Mouse (Mus musculus) forebrain, embryonic 12.5 days (tissue): ENCODE data around the gene Gm10638. TPM values are rescaled to one million over a fixed set of nuclear protein-coding genes. Genes with fewer than 3 reads are reported as not detected.

ENCODE experiments used
- ATAC-seq: fragments of 200-750 bp; cut with Nextera tagmentation; 2 replicates; pipeline ENCODE4 v1.8.0; 2017; ENCODE audit warnings: moderate TSS enrichment; ENCODE audit not compliant: low FRiP score
- H3K27ac ChIP-seq: fragments of 300-500 bp; sonication (generic); 2 replicates; pipeline ENCODE4 v1.5.1; 2016; ENCODE audit warnings: mild to moderate bottlenecking
- H3K27me3 ChIP-seq: fragments of 300-500 bp; sonication (generic); 2 replicates; pipeline ENCODE4 v1.6.1; 2016; ENCODE audit warnings: mild to moderate bottlenecking
- H3K36me3 ChIP-seq: fragments of 300-500 bp; sonication (generic); replicated peaks from 2 replicates; pipeline ENCODE4 v1.6.1; 2016; ENCODE audit warnings: mild to moderate bottlenecking
- H3K4me1 ChIP-seq: fragments of 300-500 bp; sonication (generic); 2 replicates; pipeline ENCODE4 v1.6.1; 2016
- H3K4me2 ChIP-seq: fragments of 300-500 bp; sonication (generic); 2 replicates; pipeline ENCODE4 v1.6.1; 2016; ENCODE audit warnings: mild to moderate bottlenecking, moderate library complexity
- H3K4me3 ChIP-seq: fragments of 300-500 bp; sonication (generic); replicated peaks from 2 replicates; pipeline ENCODE4 v1.5.1; 2016; ENCODE audit warnings: mild to moderate bottlenecking
- H3K9ac ChIP-seq: fragments of 300-500 bp; sonication (generic); 2 replicates; pipeline ENCODE4 v1.6.1; 2016; ENCODE audit warnings: mild to moderate bottlenecking
- H3K9me3 ChIP-seq: fragments of 300-500 bp; sonication (generic); 2 replicates; pipeline ENCODE4 v1.6.1; 2016
- WGBS: fragments of 180-500 bp; shearing (Covaris S2); methylation state at CpG from one replicate; pipeline ENCODE4 v1.1.7; 2016; 5-methylcytosine and 5-hydroxymethylcytosine counted together
- polyA plus RNA-seq: library from polyadenylated mRNA; unstranded; fragments of >200 nt; fragmentation: Nextera tagmentation; extraction: Ambion mirVana; gene quantifications from 2 replicates; pipeline ENCODE4 v1.2.1, GENCODE M21; 2016

The Gm10638 gene
- polyA plus RNA-seq, 1 experiment from 2014 or later: 10.1 TPM

DNA sequence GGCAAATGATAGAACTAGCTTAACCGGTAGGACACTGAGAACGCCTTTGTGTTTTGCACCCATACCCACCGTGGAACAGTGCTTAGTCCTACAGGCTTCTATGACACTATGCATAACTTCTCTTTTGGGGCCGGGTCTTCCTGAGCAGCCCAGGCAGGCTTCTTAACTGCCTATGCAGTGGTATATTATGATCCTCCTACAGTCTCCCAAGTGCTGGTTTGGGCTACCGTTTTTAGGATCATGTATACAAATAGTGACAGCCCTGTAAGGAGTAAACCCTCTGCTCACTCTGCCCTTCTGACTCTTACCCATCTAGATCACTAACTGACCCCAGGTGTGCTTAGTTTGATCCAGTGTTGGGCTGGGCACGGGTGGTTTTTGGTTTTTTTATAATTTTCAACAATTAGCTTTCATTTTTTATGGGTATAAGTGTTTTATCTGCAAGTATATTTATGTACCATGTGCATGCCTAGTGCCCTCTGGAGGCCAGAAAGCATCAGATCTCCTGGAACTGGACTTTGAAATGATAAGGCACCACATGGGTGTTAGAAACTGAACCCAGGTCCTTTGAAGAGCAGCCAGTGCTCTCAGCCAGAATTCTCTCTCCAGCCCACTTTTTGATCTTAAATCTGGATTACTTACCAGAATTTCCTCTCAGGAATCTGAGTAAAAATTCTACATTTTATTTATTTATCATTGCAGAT is 24.6 kb upstream of the Gm10638 start:
- Histone ChIP-seq H3K9ac (no peak overlapping the region), H3K4me1 (no peaks in the 10 kb centered on the region), H3K9me3 (no peaks in the 10 kb centered on the region), H3K4me3 (no peak overlapping the region), H3K36me3 (peaks cover 37% of the 10 kb centered on the region), H3K27ac (no peak overlapping the region), H3K4me2 (no peak overlapping the region), H3K27me3 (no peaks in the 10 kb centered on the region)
- no peak for ATAC-seq
- WGBS: 96% methylated on average over 6 of the region's 6 CpGs

DNA sequence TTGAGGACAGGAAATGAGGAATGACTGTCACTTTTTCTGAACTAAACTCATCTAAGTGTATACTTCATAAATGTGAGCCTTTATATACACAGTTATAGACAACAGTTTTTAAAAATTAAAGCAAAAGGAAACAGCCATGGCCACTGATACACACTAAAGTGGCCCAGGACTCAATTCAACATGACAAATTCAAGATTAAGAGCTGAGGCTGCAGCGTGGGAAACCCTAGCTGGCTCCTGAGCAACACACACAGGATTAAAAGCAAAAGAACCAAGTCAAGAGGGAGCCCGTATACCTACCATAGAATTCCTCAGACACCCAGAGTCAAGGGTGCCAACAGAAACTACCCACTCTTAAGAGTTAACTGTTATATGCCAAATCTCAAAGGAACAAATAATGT is 24.0 kb upstream of the Gm10638 start:
- Histone ChIP-seq H3K9me3 (no peaks in the 10 kb centered on the region), H3K27me3 (no peaks in the 10 kb centered on the region), H3K9ac (no peak overlapping the region), H3K36me3 (peaks cover 35% of the 10 kb centered on the region), H3K27ac (no peak overlapping the region), H3K4me2 (no peak overlapping the region), H3K4me3 (no peak overlapping the region), H3K4me1 (no peaks in the 10 kb centered on the region)
- no peak for ATAC-seq
- 86% methylated on average over 2 of the region's 2 CpGs for WGBS

DNA sequence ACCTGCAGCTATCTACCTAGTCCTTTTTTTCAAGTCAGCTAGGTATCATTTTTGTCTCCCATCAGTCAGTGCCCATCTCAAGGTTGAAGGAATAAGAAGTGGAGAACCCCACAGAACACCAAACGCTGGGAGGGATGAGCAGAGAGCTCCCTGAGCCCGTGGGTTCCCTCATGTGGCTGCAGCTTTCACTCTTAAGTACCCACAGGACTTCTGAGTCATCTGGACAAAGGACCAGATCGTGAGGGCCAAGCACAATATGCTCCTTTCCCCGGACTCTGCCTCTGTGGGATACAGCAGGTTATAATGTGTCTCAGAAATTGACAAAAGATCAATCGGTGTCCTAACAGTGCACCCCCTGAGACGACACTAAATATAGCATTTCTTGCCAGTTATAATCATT is 18.5 kb upstream of the Gm10638 start:
- 76% methylated on average over 6 of the region's 6 CpGs for WGBS

DNA sequence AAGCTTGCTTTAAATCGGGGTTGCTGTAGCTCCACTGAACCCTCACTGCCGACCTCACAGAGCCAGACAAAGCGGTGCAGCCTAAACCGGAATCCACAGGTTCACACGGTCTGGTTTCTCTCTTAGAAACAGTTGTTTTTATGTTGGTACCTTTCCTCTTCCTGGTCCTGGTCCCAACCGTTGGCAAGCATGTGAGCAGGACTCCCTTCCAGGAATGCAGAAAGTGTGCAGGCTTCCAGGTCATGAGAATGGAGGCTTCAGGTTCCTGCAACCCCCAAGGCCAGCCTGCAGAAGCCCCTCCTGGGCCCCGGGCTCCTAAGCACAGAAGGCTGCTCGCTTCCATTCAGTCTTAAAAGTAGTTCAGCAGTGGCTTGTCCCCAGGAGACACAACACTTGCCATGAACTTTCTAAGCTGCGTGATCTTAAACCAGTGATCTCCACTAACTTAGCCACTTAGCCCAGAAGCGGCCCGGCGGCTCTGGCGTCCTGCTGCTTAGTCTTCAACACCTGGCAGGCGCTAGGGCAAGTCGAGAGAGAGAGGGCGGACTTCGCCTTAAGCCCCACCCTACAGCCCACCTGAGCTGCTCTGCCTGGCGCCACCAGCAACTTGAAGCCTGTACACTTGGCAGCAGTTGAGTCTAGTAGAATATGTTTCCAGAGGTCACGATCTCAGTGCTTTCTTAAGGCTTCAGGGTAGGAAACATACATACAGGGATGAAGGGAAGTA is 17.1 kb upstream of the Gm10638 start:
- Histone ChIP-seq H3K27ac (no peak overlapping the region), H3K9ac (no peak overlapping the region), H3K4me1 (peaks cover 20% of the 10 kb centered on the region), H3K4me2 (no peak overlapping the region), H3K36me3 (peaks cover 12% of the 10 kb centered on the region), H3K4me3 (no peak overlapping the region), H3K27me3 (no peaks in the 10 kb centered on the region), H3K9me3 (no peaks in the 10 kb centered on the region)
- ATAC-seq: no peak
- WGBS: 73% methylated on average over 19 of the region's 19 CpGs

More for the DNA sequence above, 18.5 kb upstream of the Gm10638 start:
- H3K4me2 ChIP-seq: no peak overlapping the region
- H3K4me3 ChIP-seq: no peak overlapping the region
- no peak overlapping the region for H3K27ac ChIP-seq
- H3K27me3 ChIP-seq: no peaks in the 10 kb centered on the region
- H3K36me3 ChIP-seq: peaks cover 19% of the 10 kb centered on the region
- ATAC-seq: no peak
- no peak overlapping the region for H3K9ac ChIP-seq
- peaks cover 20% of the 10 kb centered on the region for H3K4me1 ChIP-seq
- H3K9me3 ChIP-seq: no peaks in the 10 kb centered on the region

DNA sequence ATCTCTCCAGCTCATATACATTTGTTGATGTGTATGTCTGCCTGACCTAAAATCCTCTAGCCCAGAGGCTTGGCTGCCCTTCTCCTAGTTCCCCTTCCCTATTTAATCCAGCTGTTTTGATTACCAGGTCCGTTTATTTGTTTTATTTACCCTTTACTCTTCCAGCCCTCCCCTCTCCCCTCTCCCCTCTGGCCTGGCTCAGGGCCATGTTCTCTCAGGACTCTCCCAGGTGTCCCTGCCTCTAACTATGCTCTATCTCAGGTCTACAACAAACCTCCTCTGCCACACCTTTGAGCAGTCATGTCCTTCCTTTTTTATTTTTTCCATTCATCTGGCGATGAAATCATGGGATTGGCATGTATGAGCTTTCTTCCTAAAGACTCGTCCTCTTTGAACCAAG is 15.2 kb upstream of the Gm10638 start:
- H3K4me2 ChIP-seq: no peak overlapping the region
- no peak overlapping the region for H3K4me3 ChIP-seq
- no peak for ATAC-seq
- no peaks in the 10 kb centered on the region for H3K9me3 ChIP-seq
- H3K9ac ChIP-seq: no peak overlapping the region
- no peaks in the 10 kb centered on the region for H3K27me3 ChIP-seq
- 0 out of 2 replicates have a peak overlapping the region, but pooled peaks have one; percentile 26 for H3K27ac ChIP-seq
- 0 out of 2 replicates have a peak, but pooled peaks cover 8% of the 10 kb centered on the region for H3K36me3 ChIP-seq
- WGBS: 75% methylated on average over 3 of the region's 3 CpGs
- H3K4me1 ChIP-seq: peaks cover 24% of the 10 kb centered on the region

DNA sequence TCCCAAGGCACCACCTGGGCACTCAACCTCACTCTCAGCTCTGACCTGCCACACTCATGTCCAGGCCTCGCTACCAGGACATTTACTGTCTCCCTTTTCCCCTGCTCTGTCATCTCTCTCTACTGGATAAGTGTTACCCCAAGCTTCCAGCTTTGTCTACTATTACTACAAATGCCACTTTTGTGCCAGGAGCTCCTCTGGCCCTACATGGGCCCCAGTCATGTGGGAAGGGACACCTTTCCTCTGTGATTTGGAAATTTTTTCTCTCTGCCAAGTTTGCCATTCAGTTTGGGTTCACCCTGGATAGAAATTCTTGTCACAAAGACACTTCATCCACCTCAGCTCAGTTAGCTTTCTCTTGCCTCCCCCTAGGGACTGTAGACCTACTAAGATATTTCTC is 14.6 kb upstream of the Gm10638 start:
- Histone ChIP-seq H3K4me1 (peaks cover 29% of the 10 kb centered on the region), H3K9me3 (no peaks in the 10 kb centered on the region), H3K9ac (no peak overlapping the region), H3K36me3 (0 out of 2 replicates have a peak, but pooled peaks cover 7% of the 10 kb centered on the region), H3K4me2 (no peak overlapping the region), H3K27ac (no peak overlapping the region), H3K4me3 (no peak overlapping the region), H3K27me3 (no peaks in the 10 kb centered on the region)
- ATAC-seq: no peak
- WGBS: 96% methylated on average over 1 of the region's 1 CpGs

DNA sequence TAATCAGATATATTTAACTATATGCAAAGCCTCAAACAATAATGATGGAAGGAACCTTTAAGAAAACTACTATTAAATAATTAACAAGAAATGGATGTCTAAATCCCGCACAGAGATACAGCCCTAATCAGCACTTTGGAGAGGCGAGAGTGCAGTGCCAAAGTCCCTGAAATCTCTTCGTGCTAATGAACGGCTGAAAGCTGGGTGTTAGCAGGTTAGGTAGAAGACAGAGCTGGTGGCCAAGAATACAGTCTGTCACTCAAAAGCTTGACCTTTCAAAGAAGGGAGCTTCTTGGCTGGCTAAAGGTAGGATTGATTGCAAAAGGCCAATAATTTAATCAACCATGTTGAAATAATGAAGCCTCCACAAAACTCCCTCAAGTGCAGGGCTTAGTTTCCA is 11.3 kb upstream of the Gm10638 start:
- Histone ChIP-seq H3K9me3 (no peaks in the 10 kb centered on the region), H3K27me3 (no peaks in the 10 kb centered on the region), H3K4me2 (no peak overlapping the region), H3K36me3 (no peaks in the 10 kb centered on the region), H3K27ac (no peak overlapping the region), H3K4me3 (no peak overlapping the region), H3K4me1 (peaks cover 28% of the 10 kb centered on the region), H3K9ac (no peak overlapping the region)
- ATAC-seq: no peak
- WGBS: 70% methylated on average over 4 of the region's 4 CpGs

DNA sequence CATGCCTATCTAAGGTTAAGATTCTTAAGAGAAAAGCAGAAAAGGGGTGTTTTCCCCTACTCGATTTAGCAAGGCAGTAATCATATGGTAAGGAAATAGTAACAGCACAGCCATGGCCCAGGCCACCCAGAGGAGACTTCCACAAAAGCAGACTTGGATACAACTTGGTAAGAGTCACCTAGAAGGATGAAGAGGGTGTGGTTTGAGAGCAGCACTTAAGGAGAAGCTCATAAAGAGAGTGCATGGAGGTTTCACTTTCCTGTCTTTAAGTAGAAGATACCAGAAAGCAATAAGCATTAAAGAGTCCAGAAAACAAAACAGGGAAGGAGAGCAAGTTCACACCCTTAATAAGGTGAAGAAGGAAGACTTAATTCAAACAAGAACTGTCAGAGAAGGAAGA is 10.5 kb upstream of the Gm10638 start:
- no peaks in the 10 kb centered on the region for H3K27me3 ChIP-seq
- 82% methylated on average over 1 of the region's 1 CpGs for WGBS
- H3K4me2 ChIP-seq: no peak overlapping the region
- no peak overlapping the region for H3K9ac ChIP-seq
- H3K4me3 ChIP-seq: no peak overlapping the region
- ATAC-seq: no peak
- H3K4me1 ChIP-seq: peaks cover 28% of the 10 kb centered on the region
- no peaks in the 10 kb centered on the region for H3K36me3 ChIP-seq
- no peaks in the 10 kb centered on the region for H3K9me3 ChIP-seq
- H3K27ac ChIP-seq: no peak overlapping the region

DNA sequence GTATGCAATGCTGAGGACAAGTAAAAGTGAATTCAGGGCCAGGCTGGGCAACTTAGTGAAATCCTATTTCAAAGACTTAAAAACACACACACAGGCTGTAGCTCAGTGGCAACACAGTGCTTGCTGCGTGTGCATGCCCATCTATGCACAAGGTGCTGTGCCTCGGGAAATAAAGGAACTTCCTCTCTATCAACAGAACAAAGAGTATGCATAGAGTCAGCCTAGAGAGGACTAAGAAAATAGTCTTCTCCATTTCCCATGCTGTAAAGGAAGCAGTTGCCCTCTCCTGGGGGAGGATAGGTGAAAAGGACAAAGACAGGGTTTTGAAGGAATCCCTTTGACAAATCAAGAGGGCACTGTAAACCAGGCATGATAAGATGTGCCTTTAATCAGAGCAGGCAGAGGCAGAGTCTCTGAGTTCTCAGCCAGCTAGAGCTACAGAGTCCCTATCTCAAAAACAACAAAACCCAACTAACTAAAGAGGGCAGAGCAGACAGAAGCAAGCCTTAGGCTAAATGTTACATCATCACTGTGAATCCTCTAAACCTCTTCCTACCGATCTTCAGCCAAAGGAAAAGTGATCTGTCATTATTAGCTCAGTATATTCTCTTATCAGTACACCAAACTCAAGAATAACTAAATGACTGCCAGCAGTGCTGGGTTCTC is 9.9 kb upstream of the Gm10638 start:
- WGBS: 69% methylated on average over 3 of the region's 3 CpGs
- H3K4me3 ChIP-seq: no peak overlapping the region
- peaks cover 27% of the 10 kb centered on the region for H3K4me1 ChIP-seq
- H3K4me2 ChIP-seq: no peak overlapping the region
- H3K27ac ChIP-seq: no peak overlapping the region
- H3K27me3 ChIP-seq: no peaks in the 10 kb centered on the region
- ATAC-seq: no peak
- H3K9me3 ChIP-seq: no peaks in the 10 kb centered on the region
- H3K36me3 ChIP-seq: no peaks in the 10 kb centered on the region
- no peak overlapping the region for H3K9ac ChIP-seq

DNA sequence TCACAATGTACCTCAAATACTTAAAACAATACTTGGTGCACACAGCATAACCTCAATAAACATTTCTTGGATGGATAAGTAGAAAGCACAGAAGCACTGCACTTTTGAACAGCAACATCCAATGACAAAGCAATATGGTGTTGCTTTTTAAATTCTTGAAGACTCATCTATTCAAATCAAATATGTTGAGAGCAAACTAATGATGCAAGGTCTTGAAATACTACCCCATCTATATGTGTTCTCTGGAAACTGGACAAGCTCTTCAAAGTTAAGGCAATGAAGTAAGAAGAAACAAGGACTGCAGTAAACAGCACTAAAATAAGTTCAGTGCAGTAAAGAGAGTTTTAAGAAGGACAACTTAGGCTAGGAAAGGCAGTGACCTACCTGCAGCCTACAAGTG is 4.6 kb upstream of the Gm10638 start:
- no peak overlapping the region for H3K9ac ChIP-seq
- H3K27ac ChIP-seq: no peak overlapping the region
- H3K4me1 ChIP-seq: peaks cover 36% of the 10 kb centered on the region
- H3K27me3 ChIP-seq: no peaks in the 10 kb centered on the region
- no peak for ATAC-seq
- no peaks in the 10 kb centered on the region for H3K36me3 ChIP-seq
- H3K9me3 ChIP-seq: no peaks in the 10 kb centered on the region
- no peak overlapping the region for H3K4me3 ChIP-seq
- no peak overlapping the region for H3K4me2 ChIP-seq

DNA sequence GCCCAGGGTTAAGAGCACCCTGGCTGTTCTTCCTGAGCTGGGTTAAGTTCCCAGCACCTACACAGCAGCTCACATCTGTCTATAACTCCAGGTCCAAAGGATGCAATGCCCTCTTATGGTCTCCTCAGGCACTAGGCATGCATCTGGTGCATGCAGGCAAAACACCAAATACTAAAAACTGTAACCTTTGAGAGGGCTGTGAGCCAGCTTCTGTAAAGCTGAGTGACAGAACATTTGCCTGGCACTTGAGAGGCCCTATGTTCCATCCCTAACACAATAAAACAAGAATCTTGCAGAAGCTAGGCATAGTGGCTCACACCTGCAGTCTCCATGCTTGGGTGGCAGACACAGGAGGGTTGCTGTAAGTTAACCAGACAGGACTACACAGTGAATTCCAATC is 3.9 kb upstream of the Gm10638 start:
- Histone ChIP-seq H3K4me1 (peaks cover 36% of the 10 kb centered on the region), H3K4me3 (no peak overlapping the region), H3K9me3 (no peaks in the 10 kb centered on the region), H3K27ac (no peak overlapping the region), H3K36me3 (no peaks in the 10 kb centered on the region), H3K27me3 (no peaks in the 10 kb centered on the region), H3K4me2 (no peak overlapping the region), H3K9ac (no peak overlapping the region)
- no peak for ATAC-seq

DNA sequence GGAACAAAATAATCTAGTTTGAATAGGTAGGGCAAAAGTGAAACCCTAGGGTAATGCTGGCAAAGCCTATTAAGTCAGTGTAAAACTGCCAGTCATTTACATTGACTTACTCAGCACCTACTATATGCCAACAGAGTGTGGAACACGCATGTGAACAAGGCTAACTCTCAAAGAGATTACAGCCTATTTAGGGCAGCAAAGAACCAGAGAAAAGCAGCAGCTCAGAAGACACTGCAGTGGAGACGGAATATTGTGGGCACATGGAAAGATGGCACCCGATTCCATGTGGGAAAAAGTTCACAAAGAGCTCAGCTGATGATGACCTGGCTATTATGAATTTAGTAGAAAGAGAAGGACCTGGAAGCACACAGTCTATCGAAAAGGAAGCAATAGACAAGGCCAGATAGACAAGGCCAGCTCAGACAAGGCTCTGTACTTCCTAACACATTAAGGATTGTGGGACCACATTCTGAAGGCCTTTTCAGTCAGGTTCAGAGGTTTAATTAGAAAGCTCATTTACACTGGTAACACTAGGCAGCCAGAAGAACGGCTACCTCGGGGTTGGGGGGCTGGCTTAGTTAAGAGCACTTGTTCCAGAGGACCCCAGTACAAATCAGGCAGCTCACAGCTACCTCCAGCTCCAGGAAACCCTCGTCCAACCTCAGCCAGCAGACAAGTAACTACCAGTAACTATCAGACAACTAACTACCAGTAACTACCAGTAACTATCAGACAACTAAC is 2.7 kb upstream of the Gm10638 start:
- H3K4me3 ChIP-seq: no peak overlapping the region
- no peak overlapping the region for H3K27ac ChIP-seq
- ATAC-seq: no peak
- WGBS: 65% methylated on average over 7 of the region's 7 CpGs
- H3K9ac ChIP-seq: no peak overlapping the region
- H3K9me3 ChIP-seq: no peaks in the 10 kb centered on the region
- H3K4me2 ChIP-seq: peak overlapping the region; percentile 25; the same call in 1 of the 2 replicates
- H3K27me3 ChIP-seq: no peaks in the 10 kb centered on the region
- H3K36me3 ChIP-seq: no peaks in the 10 kb centered on the region
- peaks cover 39% of the 10 kb centered on the region for H3K4me1 ChIP-seq
